Mouse (Mus musculus) liver, embryonic 16.5 days (tissue): ENCODE data around the gene Crybb2. TPM values are rescaled to one million over a fixed set of nuclear protein-coding genes. Genes with fewer than 3 reads are reported as not detected.

Experiments
- ATAC-seq: fragments of 200-750 bp; cut with Nextera tagmentation; 2 replicates; pipeline ENCODE4 v1.8.0; 2017; ENCODE audit warnings: low read depth, mild to moderate bottlenecking, moderate number of reproducible peaks, moderate library complexity
- H3K27ac ChIP-seq: fragments of 300-500 bp; sonication (generic); 2 replicates; pipeline ENCODE4 v1.5.1; 2014; ENCODE audit warnings: mild to moderate bottlenecking, low read length
- H3K27me3 ChIP-seq: fragments of 300-500 bp; sonication (generic); 2 replicates; pipeline ENCODE4 v1.6.1; 2014; ENCODE audit warnings: low read depth, low read length, mixed read lengths; ENCODE audit not compliant: control insufficient read depth, insufficient read depth
- H3K36me3 ChIP-seq: fragments of 300-500 bp; sonication (generic); 2 replicates; pipeline ENCODE4 v1.6.1; 2014; ENCODE audit warnings: mild to moderate bottlenecking; ENCODE audit not compliant: control insufficient read depth, insufficient read depth
- H3K4me1 ChIP-seq: fragments of 300-500 bp; sonication (generic); 2 replicates; pipeline ENCODE4 v1.6.1; 2014; ENCODE audit warnings: low read depth, low read length, mixed read lengths; ENCODE audit not compliant: control insufficient read depth
- H3K4me2 ChIP-seq: fragments of 300-500 bp; sonication (generic); 2 replicates; pipeline ENCODE4 v1.6.1; 2014; ENCODE audit warnings: low read depth, low read length, mixed read lengths
- H3K4me3 ChIP-seq: fragments of 300-500 bp; sonication (generic); 2 replicates; pipeline ENCODE4 v1.5.1; 2014; ENCODE audit warnings: low read depth, mild to moderate bottlenecking, low read length
- H3K9ac ChIP-seq: fragments of 300-500 bp; sonication (generic); 2 replicates; pipeline ENCODE4 v1.6.1; 2014; ENCODE audit warnings: low read depth, low read length
- H3K9me3 ChIP-seq: fragments of 300-500 bp; sonication (generic); replicated peaks from 2 replicates; pipeline ENCODE4 v1.6.1; 2016; ENCODE audit warnings: low read length; ENCODE audit not compliant: control insufficient read depth
- WGBS: fragments of 180-500 bp; shearing (Covaris S2); extraction: QIAGEN DNeasy Blood & Tissue Kit; methylation state at CpG from one replicate; pipeline ENCODE4 v1.1.7; 2014; ENCODE audit not compliant: insufficient replicate concordance; 5-methylcytosine and 5-hydroxymethylcytosine counted together
- polyA plus RNA-seq: library from polyadenylated mRNA; unstranded; fragments of >200 nt; fragmentation: Nextera tagmentation; extraction: Ambion mirVana; gene quantifications from 2 replicates; pipeline ENCODE4 v1.2.1, GENCODE M21; 2015

Crybb2 gene
- polyA plus RNA-seq, 1 experiment from 2014 or later = not detected

DNA sequence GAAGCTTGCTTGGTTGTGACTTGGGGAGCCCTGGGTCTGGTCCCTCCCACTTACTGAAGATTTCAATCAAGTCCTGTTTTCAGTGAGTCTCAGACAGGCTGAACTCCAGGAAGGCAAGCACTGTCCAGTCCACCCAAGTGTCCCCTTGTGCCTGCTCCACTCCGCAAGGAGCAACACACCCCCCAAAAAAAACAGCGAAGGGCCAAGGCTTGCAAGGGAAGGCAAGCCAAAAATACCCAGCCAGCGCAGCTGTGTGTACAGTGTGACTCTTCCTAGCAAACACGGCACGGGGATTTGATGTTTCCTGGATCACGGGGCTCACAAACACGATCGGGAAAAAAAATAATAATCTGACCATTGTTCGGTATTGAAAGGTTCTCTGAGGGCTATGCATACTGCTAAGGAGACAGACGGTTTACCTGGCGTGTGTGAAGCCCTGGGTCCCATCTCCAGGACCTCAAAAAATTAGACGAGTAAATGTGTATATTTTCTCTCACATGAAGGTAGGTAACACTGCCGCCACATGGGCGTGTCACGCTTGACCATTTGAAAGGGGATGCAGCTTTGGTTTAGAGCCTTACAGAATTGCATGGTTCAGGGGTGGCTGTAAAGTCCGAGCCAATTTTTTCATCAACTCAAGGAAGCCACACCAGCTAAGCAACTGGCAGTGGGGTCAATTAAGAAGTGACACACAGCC lies 55.7 kb downstream of the Crybb2 start:
- ATAC-seq = no peak
- no peaks in the 10 kb centered on the region for H3K27me3 ChIP-seq
- peak overlapping the region; percentile 58 for H3K4me2 ChIP-seq
- no peaks in the 10 kb centered on the region for H3K9me3 ChIP-seq
- H3K9ac ChIP-seq = peak overlapping the region; percentile 56; the same call in 1 of the 2 replicates
- H3K27ac ChIP-seq = no peak overlapping the region
- no peaks in the 10 kb centered on the region for H3K36me3 ChIP-seq
- 43% methylated on average over 16 of the region's 16 CpGs for WGBS
- H3K4me1 ChIP-seq = peaks cover 2% of the 10 kb centered on the region; the same call in 1 of the 2 replicates
- peak overlapping the region; percentile 61 for H3K4me3 ChIP-seq

DNA sequence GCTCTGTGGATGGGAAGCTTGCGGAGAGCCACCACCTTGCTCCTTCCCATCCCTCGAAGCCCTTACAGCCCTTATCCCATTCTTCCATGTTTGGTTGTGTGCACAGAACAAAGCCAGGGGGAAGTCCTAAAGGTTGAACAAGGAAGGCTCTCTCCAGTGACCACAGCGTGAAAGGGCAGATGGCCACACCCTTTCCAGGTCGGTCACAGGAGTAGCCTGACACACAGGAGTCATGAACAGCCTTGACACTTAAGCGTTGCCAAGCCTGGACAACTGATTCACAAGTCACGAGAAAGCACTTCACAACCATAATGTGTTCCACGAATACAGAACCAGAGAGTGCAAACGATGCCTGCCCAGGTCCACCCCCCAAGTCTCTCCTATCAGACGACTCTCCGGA lies 58.0 kb downstream of the Crybb2 start:
- Histone ChIP-seq H3K4me2 (no peak overlapping the region), H3K4me1 (peaks cover 2% of the 10 kb centered on the region; the same call in 1 of the 2 replicates), H3K27ac (no peak overlapping the region), H3K27me3 (no peaks in the 10 kb centered on the region), H3K9ac (no peak overlapping the region), H3K9me3 (no peaks in the 10 kb centered on the region), H3K4me3 (no peak overlapping the region), H3K36me3 (no peaks in the 10 kb centered on the region)
- 62% methylated on average over 10 of the region's 10 CpGs for WGBS
- ATAC-seq = no peak

DNA sequence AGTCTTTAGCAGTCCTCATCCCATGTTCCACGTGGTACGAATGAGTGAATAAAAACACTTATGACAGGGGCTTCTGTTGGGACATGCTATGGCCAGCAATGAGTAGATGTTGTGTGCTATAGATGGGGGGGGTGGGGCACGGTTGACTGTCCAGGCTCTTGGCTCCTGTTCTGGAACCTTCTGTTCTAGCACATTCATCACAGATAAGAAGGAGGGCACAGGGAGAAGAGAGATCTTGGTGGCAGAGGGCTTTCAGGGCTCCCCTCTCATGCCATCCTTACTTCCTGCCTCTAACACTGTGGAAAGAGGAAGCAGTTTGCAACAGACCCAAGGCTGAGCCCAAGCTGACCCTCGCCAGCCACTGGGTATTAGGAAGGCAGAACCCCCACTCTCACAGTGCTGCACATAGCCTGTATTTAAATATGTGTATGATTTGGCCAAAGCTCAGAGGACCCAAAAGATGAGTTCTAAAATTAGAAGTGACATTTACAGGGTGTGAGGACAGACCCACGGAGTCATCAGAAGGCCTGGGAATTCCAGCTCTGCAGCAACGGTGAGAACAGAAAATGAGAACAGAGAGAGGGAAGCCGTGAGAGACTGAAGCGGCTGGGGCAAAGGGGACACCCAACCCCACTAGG lies 60.6 kb downstream of the Crybb2 start:
- Histone ChIP-seq H3K9ac (no peak overlapping the region), H3K4me3 (no peak overlapping the region), H3K9me3 (no peaks in the 10 kb centered on the region), H3K27ac (no peak overlapping the region), H3K27me3 (no peaks in the 10 kb centered on the region), H3K36me3 (no peaks in the 10 kb centered on the region), H3K4me1 (no peaks in the 10 kb centered on the region; the same call in 1 of the 2 replicates), H3K4me2 (no peak overlapping the region)
- no peak for ATAC-seq
- 43% methylated on average over 8 of the region's 8 CpGs for WGBS

DNA sequence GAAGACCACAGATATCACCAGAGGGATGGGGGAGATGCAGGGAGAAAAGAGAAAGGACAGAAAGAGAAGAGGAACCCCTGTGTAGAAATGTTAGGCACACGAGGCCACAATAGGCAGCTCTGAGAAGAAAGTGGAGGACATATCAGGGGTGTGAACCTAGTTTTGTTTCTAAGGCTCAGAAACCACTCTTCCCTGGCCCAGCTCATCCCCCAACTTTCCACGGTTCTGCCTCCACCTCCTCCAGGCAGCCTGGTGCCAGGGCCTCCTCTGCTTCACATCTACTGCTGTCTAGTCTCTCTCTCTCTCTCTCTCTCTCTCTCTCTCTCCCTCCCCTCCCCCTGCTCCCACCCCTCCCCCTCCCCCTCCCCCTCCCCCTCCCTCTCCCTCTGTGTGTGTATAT lies 61.4 kb downstream of the Crybb2 start:
- Histone ChIP-seq H3K9ac (no peak overlapping the region), H3K27ac (no peak overlapping the region), H3K9me3 (no peaks in the 10 kb centered on the region), H3K4me3 (no peak overlapping the region), H3K4me1 (no peaks in the 10 kb centered on the region; the same call in 1 of the 2 replicates), H3K27me3 (no peaks in the 10 kb centered on the region), H3K36me3 (no peaks in the 10 kb centered on the region), H3K4me2 (no peak overlapping the region)
- ATAC-seq = no peak
- WGBS = 59% methylated on average over 2 of the region's 2 CpGs

Other genes with a start within 250 kb of the Crybb2 start
- 0.12 and 0.45 TPM in 2 replicates for gene Myo18b, start 173.8 kb downstream of the Crybb2 start, polyA plus RNA-seq
- gene Grk3, start 54.3 kb downstream of the Crybb2 start, polyA plus RNA-seq = 2.7 and 3.4 TPM in 2 replicates
- not detected in 2 replicates for gene Crybb3, start 11.5 kb upstream of the Crybb2 start, polyA plus RNA-seq
- 2.6 and 3.4 TPM in 2 replicates for gene 2900026A02Rik, start 151.1 kb upstream of the Crybb2 start, polyA plus RNA-seq
- not detected in 2 replicates for gene Tmem211, start 156.8 kb upstream of the Crybb2 start, polyA plus RNA-seq
- gene Sgsm1, start 240.7 kb upstream of the Crybb2 start, polyA plus RNA-seq = 1.6 and 2.0 TPM in 2 replicates